Mouse (Mus musculus) hindbrain, embryonic 11.5 days (tissue): Measurements from ENCODE around the gene Colgalt1. TPM values are rescaled to one million over a fixed set of nuclear protein-coding genes. Genes with fewer than 3 reads are reported as not detected.

Experiments used
- ATAC-seq: fragments of 200-750 bp; cut with Nextera tagmentation; 2 replicates; pipeline ENCODE4 v1.8.0; 2017; ENCODE audit warnings: mild to moderate bottlenecking, moderate TSS enrichment, moderate library complexity; ENCODE audit not compliant: low FRiP score
- DNase-seq: peaks from one replicate; pipeline ENCODE4 v3.0.0-alpha.2; 2015; ENCODE audit warnings: low spot score
- H3K27ac ChIP-seq: fragments of 300-500 bp; sonication (generic); 2 replicates; pipeline ENCODE4 v1.5.1; 2014; ENCODE audit warnings: mild to moderate bottlenecking, low read depth, low read length
- H3K27me3 ChIP-seq: fragments of 300-500 bp; sonication (generic); 2 replicates; pipeline ENCODE4 v1.6.1; 2014; ENCODE audit warnings: mild to moderate bottlenecking, low read length, moderate library complexity, mixed read lengths; ENCODE audit not compliant: control insufficient read depth, insufficient read depth
- H3K36me3 ChIP-seq: fragments of 300-500 bp; sonication (generic); 2 replicates; pipeline ENCODE4 v1.6.1; 2014; ENCODE audit warnings: mild to moderate bottlenecking, low read length, moderate library complexity, mixed read lengths; ENCODE audit not compliant: control insufficient read depth, insufficient read depth
- H3K4me1 ChIP-seq: fragments of 300-500 bp; sonication (generic); replicated peaks from 2 replicates; pipeline ENCODE4 v1.6.1; 2014; ENCODE audit warnings: low read length, mixed read lengths; ENCODE audit not compliant: control insufficient read depth, insufficient read depth
- H3K4me2 ChIP-seq: fragments of 300-500 bp; sonication (generic); replicated peaks from 2 replicates; pipeline ENCODE4 v1.6.1; 2014; ENCODE audit warnings: mild to moderate bottlenecking, low read depth, low read length
- H3K4me3 ChIP-seq: fragments of 300-500 bp; sonication (generic); 2 replicates; pipeline ENCODE4 v1.5.1; 2014; ENCODE audit warnings: low read depth, low read length
- H3K9ac ChIP-seq: fragments of 300-500 bp; sonication (generic); 2 replicates; pipeline ENCODE4 v1.6.1; 2014; ENCODE audit warnings: low read depth, low read length
- H3K9me3 ChIP-seq: fragments of 300-500 bp; sonication (generic); 2 replicates; pipeline ENCODE4 v1.6.1; 2016; ENCODE audit warnings: low read length; ENCODE audit not compliant: control insufficient read depth
- WGBS: fragments of 180-500 bp; shearing (Covaris S2); extraction: QIAGEN DNeasy Blood & Tissue Kit; methylation state at CpG from one replicate; pipeline ENCODE4 v1.1.7; 2014; 5-methylcytosine and 5-hydroxymethylcytosine counted together
- polyA plus RNA-seq: library from polyadenylated mRNA; unstranded; fragments of >200 nt; fragmentation: Nextera tagmentation; extraction: Ambion mirVana; gene quantifications from 2 replicates; pipeline ENCODE4 v1.2.1, GENCODE M21; 2014

The Colgalt1 gene
- polyA plus RNA-seq, 1 experiment from 2014 or later = 41.3 TPM

GRCm38 (mm10) chr8:71569366-71570290, 41.2 kb upstream of the Colgalt1 start:
- Histone ChIP-seq H3K9me3 (no peaks in the 10 kb centered on the region), H3K27me3 (peaks cover 12% of the 10 kb centered on the region), H3K36me3 (no peaks in the 10 kb centered on the region), H3K4me2 (peak overlapping the region; percentile 93), H3K4me1 (peaks cover 11% of the 10 kb centered on the region; the same call in 1 of the 2 replicates), H3K27ac (peak overlapping the region; percentile 36; the same call in 1 of the 2 replicates), H3K9ac (peak overlapping the region; percentile 47; the same call in 1 of the 2 replicates), H3K4me3 (peak overlapping the region; percentile 69)
- WGBS = under 1% methylated on average over 51 of the region's 51 CpGs
- peak; percentile 85 for ATAC-seq
- DNase-seq = peak; percentile 89

- ATAC-seq = peak; percentile 88
- H3K9ac ChIP-seq = peak overlapping the region; percentile 61
- H3K27me3 ChIP-seq = peaks cover 12% of the 10 kb centered on the region
- peak; percentile 88 for DNase-seq
- H3K36me3 ChIP-seq = no peaks in the 10 kb centered on the region
- H3K9me3 ChIP-seq = no peaks in the 10 kb centered on the region
- H3K4me1 ChIP-seq = peaks cover 11% of the 10 kb centered on the region; the same call in 1 of the 2 replicates
- under 1% methylated on average over 41 of the region's 41 CpGs for WGBS
- peak overlapping the region; percentile 36; the same call in 1 of the 2 replicates for H3K27ac ChIP-seq
- peak overlapping the region; percentile 93 for H3K4me2 ChIP-seq
- H3K4me3 ChIP-seq = peak overlapping the region; percentile 69
Observed at GRCm38 (mm10) chr8:71570291-71570954, 40.4 kb upstream of the Colgalt1 start.

GRCm38 (mm10) chr8:71572077-71572476, 38.7 kb upstream of the Colgalt1 start:
- Histone ChIP-seq H3K4me2 (no peak overlapping the region), H3K27ac (no peak overlapping the region)

GRCm38 (mm10) chr8:71572847-71573633, 37.8 kb upstream of the Colgalt1 start:
- peaks cover 11% of the 10 kb centered on the region; the same call in 1 of the 2 replicates for H3K4me1 ChIP-seq
- no peak overlapping the region for H3K9ac ChIP-seq
- ATAC-seq (no peak), DNase-seq (no peak)
- no peak overlapping the region for H3K4me2 ChIP-seq
- peaks cover 9% of the 10 kb centered on the region for H3K27me3 ChIP-seq
- WGBS = 80% methylated on average over 9 of the region's 9 CpGs
- H3K36me3 ChIP-seq = no peaks in the 10 kb centered on the region
- H3K4me3 ChIP-seq = no peak overlapping the region
- no peaks in the 10 kb centered on the region for H3K9me3 ChIP-seq
- no peak overlapping the region for H3K27ac ChIP-seq

More at GRCm38 (mm10) chr8:71572077-71572476, 38.7 kb upstream of the Colgalt1 start:
- no peak for DNase-seq
- Histone ChIP-seq H3K27me3 (peaks cover 9% of the 10 kb centered on the region), H3K9ac (no peak overlapping the region), H3K36me3 (no peaks in the 10 kb centered on the region), H3K9me3 (no peaks in the 10 kb centered on the region), H3K4me1 (peaks cover 11% of the 10 kb centered on the region; the same call in 1 of the 2 replicates), H3K4me3 (no peak overlapping the region)
- WGBS = 93% methylated on average over 2 of the region's 2 CpGs
- no peak for ATAC-seq

- no peak for DNase-seq
- H3K4me1 ChIP-seq = peaks cover 4% of the 10 kb centered on the region; the same call in 1 of the 2 replicates
- whole genome bisulfite sequencing = 88% methylated on average over 7 of the region's 7 CpGs
- ATAC-seq = no peak
- H3K4me2 ChIP-seq = no peak overlapping the region
- no peaks in the 10 kb centered on the region for H3K9me3 ChIP-seq
- no peak overlapping the region for H3K4me3 ChIP-seq
- H3K27ac ChIP-seq = no peak overlapping the region
- no peaks in the 10 kb centered on the region for H3K36me3 ChIP-seq
- H3K27me3 ChIP-seq = no peaks in the 10 kb centered on the region; the same call in 1 of the 2 replicates
- H3K9ac ChIP-seq = no peak overlapping the region
Observed at GRCm38 (mm10) chr8:71574426-71574825, 36.4 kb upstream of the Colgalt1 start.

GRCm38 (mm10) chr8:71575020-71575419, 35.8 kb upstream of the Colgalt1 start:
- no peak for ATAC-seq
- WGBS = 70% methylated on average over 1 of the region's 1 CpGs
- H3K4me2 ChIP-seq = no peak overlapping the region

GRCm38 (mm10) chr8:71577856-71578387, 32.9 kb upstream of the Colgalt1 start:
- Histone ChIP-seq H3K4me3 (no peak overlapping the region), H3K36me3 (no peaks in the 10 kb centered on the region), H3K9ac (no peak overlapping the region), H3K9me3 (no peaks in the 10 kb centered on the region), H3K4me2 (no peak overlapping the region), H3K4me1 (no peaks in the 10 kb centered on the region), H3K27me3 (no peaks in the 10 kb centered on the region), H3K27ac (no peak overlapping the region)
- no peak for DNase-seq
- ATAC-seq = no peak
- WGBS = 78% methylated on average over 4 of the region's 4 CpGs

More at GRCm38 (mm10) chr8:71575020-71575419, 35.8 kb upstream of the Colgalt1 start:
- DNase-seq = no peak
- H3K27me3 ChIP-seq = no peaks in the 10 kb centered on the region
- H3K27ac ChIP-seq = no peak overlapping the region
- peaks cover 4% of the 10 kb centered on the region; the same call in 1 of the 2 replicates for H3K4me1 ChIP-seq
- no peaks in the 10 kb centered on the region for H3K9me3 ChIP-seq
- H3K4me3 ChIP-seq = no peak overlapping the region
- no peaks in the 10 kb centered on the region for H3K36me3 ChIP-seq
- no peak overlapping the region for H3K9ac ChIP-seq

GRCm38 (mm10) chr8:71579009-71579408, 31.8 kb upstream of the Colgalt1 start:
- H3K9me3 ChIP-seq = no peaks in the 10 kb centered on the region
- ATAC-seq (no peak), DNase-seq (no peak)
- H3K27me3 ChIP-seq = no peaks in the 10 kb centered on the region
- 77% methylated on average over 1 of the region's 1 CpGs for WGBS
- no peak overlapping the region for H3K9ac ChIP-seq
- H3K36me3 ChIP-seq = no peaks in the 10 kb centered on the region
- H3K4me2 ChIP-seq = no peak overlapping the region
- no peak overlapping the region for H3K27ac ChIP-seq
- no peak overlapping the region for H3K4me3 ChIP-seq
- no peaks in the 10 kb centered on the region for H3K4me1 ChIP-seq
